Mouse (Mus musculus) spleen, postnatal 14 days (tissue): ENCODE results near the gene 4931414P19Rik.

ENCODE experiments used
- DNase-seq, 2 experiments: peaks; one replicate each; pipeline ENCODE4 v3.0.0; 2021 to 2022; ENCODE audit warnings: low spot score in 2 of 2

4931414P19Rik gene

GRCm38 (mm10) chr14:54583681-54584338 lies 22.0 kb downstream of the 4931414P19Rik start:
- peak in 1 of 2 experiments; percentile 50 for DNase-seq

- DNase-seq = no peak
These were observed 23.3 kb downstream of the 4931414P19Rik start for GRCm38 (mm10) chr14:54582536-54582935.

- no peak for DNase-seq
These were observed 26.2 kb downstream of the 4931414P19Rik start for GRCm38 (mm10) chr14:54579638-54580037.

GRCm38 (mm10) chr14:54578063-54578462 lies 27.7 kb downstream of the 4931414P19Rik start:
- DNase-seq = no peak

- DNase-seq = peak; percentile 20 to 29
These were observed 28.5 kb downstream of the 4931414P19Rik start, which contains the start of gene Ajuba for GRCm38 (mm10) chr14:54577089-54577982. Gene Ajuba, minus strand, starts transcription at chr14:54577558.

GRCm38 (mm10) chr14:54576241-54577088 lies 29.3 kb downstream of the 4931414P19Rik start:
- DNase-seq = no peak

GRCm38 (mm10) chr14:54575631-54576030 lies 30.2 kb downstream of the 4931414P19Rik start:
- no peak for DNase-seq

- no peak for DNase-seq
These were observed 30.8 kb downstream of the 4931414P19Rik start for GRCm38 (mm10) chr14:54575031-54575430.

- no peak for DNase-seq
These were observed 31.5 kb downstream of the 4931414P19Rik start for GRCm38 (mm10) chr14:54574253-54574652.

GRCm38 (mm10) chr14:54572790-54573736 lies 32.7 kb downstream of the 4931414P19Rik start:
- DNase-seq = no peak

GRCm38 (mm10) chr14:54572122-54572521 lies 33.7 kb downstream of the 4931414P19Rik start:
- no peak for DNase-seq

- no peak for DNase-seq
These were observed 36.1 kb downstream of the 4931414P19Rik start for GRCm38 (mm10) chr14:54569451-54570392.

- DNase-seq = peak; percentile 39 to 55
These were observed 36.9 kb downstream of the 4931414P19Rik start for GRCm38 (mm10) chr14:54568694-54569414.

GRCm38 (mm10) chr14:54560527-54561242 lies 45.1 kb downstream of the 4931414P19Rik start:
- DNase-seq = no peak

GRCm38 (mm10) chr14:54557330-54557729 lies 48.5 kb downstream of the 4931414P19Rik start:
- DNase-seq = no peak

GRCm38 (mm10) chr14:54553975-54554769 lies 51.6 kb downstream of the 4931414P19Rik start, which contains the start of gene Haus4:
Gene Haus4, minus strand, starts transcription at chr14:54554616.
- DNase-seq = peak; percentile 72 to 75

GRCm38 (mm10) chr14:54553454-54553974 lies 52.3 kb downstream of the 4931414P19Rik start:
- DNase-seq = peak in 1 of 2 experiments; percentile 21
